Mouse (Mus musculus) ES-E14 (cell line): Measurements from ENCODE around the gene Gh. TPM values are rescaled to one million over a fixed set of nuclear protein-coding genes. Genes with fewer than 3 reads are reported as not detected.

Experiments used
- DNase-seq: peaks from one replicate; pipeline ENCODE4 v3.0.0-alpha.2; 2013; ENCODE audit warnings: low read depth, low spot score
- H3K27ac ChIP-seq: 2 replicates; pipeline ENCODE4 v1.5.1; 2012; ENCODE audit warnings: low read depth, mild to moderate bottlenecking, low read length, moderate library complexity, mixed read lengths; ENCODE audit not compliant: poor library complexity, insufficient read depth, severe bottlenecking
- H3K36me3 ChIP-seq: 2 replicates; pipeline ENCODE4 v1.6.1; 2012; ENCODE audit warnings: mild to moderate bottlenecking, low read length, moderate library complexity, mixed read lengths; ENCODE audit not compliant: control insufficient read depth, poor library complexity, insufficient read depth, severe bottlenecking
- H3K4me1 ChIP-seq, 2 experiments: fragments of 150-350 bp in 1 of 2; sonication (generic) in 1 of 2; 2 replicates each; pipeline ENCODE4 v1.6.1; 2012; ENCODE audit warnings: low read length in 2 of 2, mild to moderate bottlenecking in 1 of 2, mixed read lengths in 1 of 2; ENCODE audit not compliant: control insufficient read depth in 2 of 2, insufficient read depth in 2 of 2, poor library complexity in 1 of 2
- H3K4me3 ChIP-seq, 2 experiments: fragments of 150-350 bp in 1 of 2; sonication (generic) in 1 of 2; 2 replicates each; pipeline ENCODE4 v1.5.1; 2012; ENCODE audit warnings: low read length in 2 of 2, low read depth in 1 of 2, mild to moderate bottlenecking in 1 of 2, mixed read lengths in 1 of 2; ENCODE audit not compliant: insufficient read depth in 1 of 2, poor library complexity in 1 of 2, severe bottlenecking in 1 of 2
- H3K9ac ChIP-seq: 2 replicates; pipeline ENCODE4 v1.6.1; 2012; ENCODE audit warnings: low read depth, mild to moderate bottlenecking, low read length, mixed read lengths; ENCODE audit not compliant: poor library complexity, insufficient read depth, severe bottlenecking
- H3K9me3 ChIP-seq: fragments of 150-350 bp; sonication (generic); 2 replicates; pipeline ENCODE4 v1.6.1; 2012; ENCODE audit warnings: low read depth, mild to moderate bottlenecking, low read length; ENCODE audit not compliant: control insufficient read depth, insufficient read depth
- CHD2 ChIP-seq: IDR thresholded peaks from 2 replicates; pipeline ENCODE4 v1.6.1; 2014; ENCODE audit warnings: mild to moderate bottlenecking, low read depth, low read length, inconsistent platforms
- HCFC1 ChIP-seq: IDR thresholded peaks from 2 replicates; pipeline ENCODE4 v1.6.1; 2012; ENCODE audit warnings: low read length, inconsistent platforms, borderline replicate concordance; ENCODE audit not compliant: insufficient read depth
- MAFK ChIP-seq: IDR thresholded peaks from 2 replicates; pipeline ENCODE4 v1.6.1; 2014; ENCODE audit warnings: mild to moderate bottlenecking, low read depth, low read length, inconsistent platforms; ENCODE audit not compliant: insufficient read depth
- ZC3H11A ChIP-seq: IDR thresholded peaks from 2 replicates; pipeline ENCODE4 v1.6.1; 2012; ENCODE audit warnings: low read depth, mild to moderate bottlenecking, inconsistent platforms, low read length, borderline replicate concordance
- ZNF384 ChIP-seq: IDR thresholded peaks from 2 replicates; pipeline ENCODE4 v1.6.1; 2012; ENCODE audit warnings: low read depth, low read length, inconsistent platforms
- in situ Hi-C, 2 experiments: fragments of 600-800 bp; cut with MboI; formaldehyde crosslinking; loops; one replicate each; pipeline ENCODE4 v1.15.1; 2025; ENCODE audit warnings: low sequenced_read_pairs in 2 of 2, inconsistent platforms in 1 of 2; ENCODE audit not compliant: unreplicated experiment in 2 of 2
- total RNA-seq: library from RNA; depleted of rRNA; stranded (reverse); fragments of 300-350 nt; gene quantifications from 2 replicates; pipeline ENCODE4 v1.2.3, GENCODE M21; 2012

Gene Gh
- total RNA-seq, 1 experiment, result not detected

- Histone ChIP-seq H3K9me3 (no peaks in the 10 kb centered on the region), H3K9ac (no peak overlapping the region), H3K27ac (no peak overlapping the region), H3K36me3 (no peaks in the 10 kb centered on the region), H3K4me3 (no peak overlapping the region), H3K4me1 (peaks cover 4 to 15% of the 10 kb centered on the region in 2 experiments; a peak in 3 of 4 replicates)
- no peak for DNase-seq
- in situ Hi-C loops, result no loop called here
- TF ChIP-seq ZC3H11A (no peak), ZNF384 (no peak), MAFK (no peak), HCFC1 (no peak), CHD2 (no peak)
Measured at GRCm38 (mm10) chr11:106316416-106316815, 14.8 kb upstream of the Gh start.

- in situ Hi-C loops, result no loop called here
- H3K36me3 ChIP-seq, result no peaks in the 10 kb centered on the region
- H3K9me3 ChIP-seq, result no peaks in the 10 kb centered on the region
- peaks cover 0 to 12% of the 10 kb centered on the region in 2 experiments; a peak in 3 of 4 replicates for H3K4me1 ChIP-seq
- no peak within 1 kb of the TSS for H3K9ac ChIP-seq
- DNase-seq, result no peak
- H3K4me3 ChIP-seq, result no peak within 1 kb of the TSS
- TF ChIP-seq HCFC1 (no peak), ZC3H11A (no peak), ZNF384 (no peak), CHD2 (no peak), MAFK (no peak)
- no peak within 1 kb of the TSS for H3K27ac ChIP-seq
Measured at GRCm38 (mm10) chr11:106314333-106314812, 12.7 kb upstream of the Gh start, which contains the start of gene Cd79b. Cd79b (minus strand) TSS chr11:106314762.

DNA sequence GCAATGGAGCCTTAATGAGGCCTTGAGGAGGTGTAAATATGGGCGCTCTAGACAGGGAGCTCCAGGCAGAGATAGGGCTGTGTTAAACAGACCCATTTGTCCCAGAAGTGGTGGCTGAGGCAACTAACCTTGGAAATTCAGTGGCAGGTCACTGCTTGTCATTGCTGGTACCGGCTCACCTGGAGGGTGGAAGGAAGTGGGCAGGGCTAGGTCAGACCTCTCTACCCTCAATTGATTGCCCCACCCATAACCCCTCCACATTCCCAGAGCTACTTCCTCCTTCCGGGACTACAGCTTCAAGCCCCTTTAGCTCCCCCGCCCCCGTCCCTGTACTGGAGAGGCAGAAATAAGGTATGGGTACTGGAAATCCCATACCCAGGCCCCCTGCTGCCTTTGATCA is 11.9 kb upstream of the Gh start:
- in situ Hi-C loops, result no loop called here
- Histone ChIP-seq H3K9ac (no peak overlapping the region), H3K4me1 (peaks cover 0 to 12% of the 10 kb centered on the region in 2 experiments; a peak in 2 of 4 replicates), H3K4me3 (no peak overlapping the region), H3K36me3 (no peaks in the 10 kb centered on the region), H3K27ac (no peak overlapping the region), H3K9me3 (no peaks in the 10 kb centered on the region)
- DNase-seq, result no peak
- TF ChIP-seq ZNF384, result no peak
- TF ChIP-seq CHD2, result no peak
- no peak for TF ChIP-seq HCFC1
- TF ChIP-seq MAFK, result no peak
- TF ChIP-seq ZC3H11A, result no peak

GRCm38 (mm10) chr11:106310123-106310522 is 8.5 kb upstream of the Gh start:
- in situ Hi-C loops, result no loop called here
- H3K4me3 ChIP-seq, result no peak overlapping the region
- no peak overlapping the region for H3K27ac ChIP-seq
- no peak for DNase-seq
- H3K9me3 ChIP-seq, result no peaks in the 10 kb centered on the region
- H3K36me3 ChIP-seq, result no peaks in the 10 kb centered on the region
- H3K4me1 ChIP-seq, result peaks cover 0 to 12% of the 10 kb centered on the region in 2 experiments; a peak in 2 of 4 replicates
- no peak overlapping the region for H3K9ac ChIP-seq
- TF ChIP-seq ZNF384 (no peak), HCFC1 (no peak), MAFK (no peak), ZC3H11A (no peak), CHD2 (no peak)

- Histone ChIP-seq H3K4me1 (no peaks in the 10 kb centered on the region; a peak in 1 of 4 replicates), H3K27ac (no peak overlapping the region), H3K4me3 (no peak overlapping the region), H3K36me3 (no peaks in the 10 kb centered on the region), H3K9ac (no peak overlapping the region), H3K9me3 (no peaks in the 10 kb centered on the region)
- DNase-seq, result no peak
- in situ Hi-C loops, result no loop called here
- TF ChIP-seq ZNF384 (no peak), HCFC1 (no peak), MAFK (no peak)
Measured at GRCm38 (mm10) chr11:106308162-106308561, 6.5 kb upstream of the Gh start.
